Mouse (Mus musculus) cerebellum, adult 9-10 months (tissue): ENCODE results near the gene Maf.
A peak's percentile ranks its signal among the peaks of the same experiment; 100 is the strongest.

Source experiments
- DNase-seq: peaks from one replicate; pipeline ENCODE4 v3.0.0; 2022

The Maf gene

GRCm38 (mm10) chr8:115703056-115703455, 4.5 kb downstream of the Maf start:
- DNase-seq: no peak

DNA sequence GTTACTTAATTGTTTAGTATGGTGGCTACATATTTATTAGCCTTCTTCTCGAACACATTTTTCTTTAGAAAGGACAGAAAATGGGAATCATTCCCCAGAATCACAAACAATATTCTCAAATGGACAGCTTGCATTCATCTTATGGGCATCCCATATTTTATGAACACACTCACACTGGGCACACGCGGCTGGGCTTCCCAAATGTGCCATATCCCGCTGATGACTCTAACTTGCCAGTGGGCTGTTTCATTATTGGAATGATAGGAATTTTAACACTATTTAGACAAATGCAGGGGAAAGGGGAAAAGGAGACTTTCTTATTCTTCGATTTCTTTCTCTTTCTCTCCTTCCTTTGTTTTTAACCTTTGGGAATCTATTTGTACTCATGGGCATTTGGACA, 6.6 kb downstream of the Maf start:
- DNase-seq: no peak

DNA sequence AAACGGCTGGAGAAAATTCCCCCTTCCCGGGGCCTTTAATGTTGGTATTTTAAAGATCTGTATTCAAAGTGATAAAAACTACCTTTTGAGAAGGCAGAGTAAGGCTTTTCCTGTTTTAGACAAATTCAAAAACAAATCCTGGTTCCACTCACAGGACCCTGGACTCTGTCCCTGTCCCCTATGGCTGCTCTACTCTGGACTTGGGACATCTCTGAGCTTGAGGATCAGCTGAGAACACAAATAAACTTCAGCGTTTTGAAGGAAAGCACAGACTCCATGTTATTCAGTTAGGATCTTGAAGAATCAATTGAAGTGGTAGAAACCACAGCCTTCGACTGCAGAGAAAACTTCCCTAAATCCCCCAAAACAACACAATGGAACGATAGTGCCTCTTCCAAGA, 8.4 kb downstream of the Maf start:
- DNase-seq: no peak

DNA sequence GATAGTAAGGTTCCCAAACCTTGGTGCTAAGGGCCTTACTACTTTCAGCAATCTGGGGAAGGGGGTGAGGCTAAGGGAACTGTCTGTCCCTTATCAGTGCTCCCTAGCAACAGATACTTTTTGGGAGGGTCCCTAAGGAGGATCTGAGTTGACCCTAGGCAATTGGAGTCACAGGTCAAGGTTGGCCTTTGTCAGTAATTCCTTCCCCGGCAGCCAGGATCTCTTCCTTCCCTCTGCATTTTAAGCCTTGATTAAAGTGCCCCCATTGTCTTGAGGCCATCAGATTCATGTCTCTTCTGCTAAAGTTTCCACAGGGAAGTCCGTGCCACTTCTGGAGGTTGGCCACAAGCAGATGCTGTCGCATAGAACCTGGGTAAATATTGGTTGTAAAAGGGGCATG, 10.2 kb downstream of the Maf start:
- DNase-seq: no peak

DNA sequence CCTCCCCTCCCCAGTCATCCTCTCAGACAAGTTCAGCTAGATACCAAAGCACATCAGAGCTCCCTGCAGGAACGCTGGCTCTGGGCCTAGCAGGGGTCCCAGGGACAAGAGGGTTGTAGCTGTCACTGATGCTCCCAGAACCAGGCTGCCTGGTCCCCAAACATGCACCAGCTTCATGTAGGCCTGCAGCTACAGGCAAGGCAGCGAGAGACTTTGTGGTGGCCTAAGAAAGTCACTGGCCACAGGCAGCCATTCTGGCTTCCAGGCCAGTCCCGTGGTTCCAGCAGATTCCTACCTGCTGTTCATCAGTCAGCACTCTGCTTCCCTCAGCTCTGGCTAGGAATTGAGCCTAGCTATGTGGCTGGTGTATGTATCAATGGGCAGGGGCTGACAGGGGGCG, 10.9 kb downstream of the Maf start:
- no peak for DNase-seq

DNA sequence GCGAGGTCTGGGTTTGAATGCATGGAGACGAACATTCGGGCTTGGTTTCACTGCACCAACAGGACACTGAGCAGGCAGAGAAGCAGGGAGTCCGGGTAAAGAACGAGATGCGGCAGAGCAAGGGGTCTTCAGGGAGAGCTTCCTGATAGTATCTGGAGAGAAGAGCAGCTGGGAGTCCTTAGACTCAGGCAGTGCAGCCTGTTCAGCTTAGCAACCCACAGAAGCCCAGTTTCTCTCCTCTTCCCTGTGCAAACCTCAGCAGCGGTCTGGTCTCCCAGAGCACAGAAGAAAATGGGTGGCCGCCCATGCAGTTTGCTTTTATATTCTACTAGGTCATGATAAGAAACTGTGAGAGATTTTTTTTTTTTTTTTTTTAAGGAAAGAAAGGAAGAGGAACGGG, 20.2 kb downstream of the Maf start:
- no peak for DNase-seq

DNA sequence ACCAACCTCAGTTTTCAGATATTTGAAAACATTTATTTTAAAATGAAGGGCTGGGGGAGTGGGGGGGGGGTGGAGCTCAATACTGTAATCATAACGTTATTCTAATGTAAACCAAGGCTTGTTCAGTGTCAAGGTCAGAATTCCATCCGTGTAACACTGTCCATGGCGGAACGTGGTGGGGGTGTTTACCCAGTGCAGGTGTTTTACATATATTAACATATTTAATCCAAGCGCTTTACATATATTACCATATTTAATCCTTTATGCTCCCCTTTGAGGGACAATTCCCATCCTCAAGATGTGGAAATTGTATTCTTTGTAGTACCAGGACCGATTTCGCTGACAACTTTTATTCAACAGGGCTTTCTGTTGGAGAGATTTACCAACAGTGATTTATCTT, 24.3 kb downstream of the Maf start:
- DNase-seq: no peak

DNA sequence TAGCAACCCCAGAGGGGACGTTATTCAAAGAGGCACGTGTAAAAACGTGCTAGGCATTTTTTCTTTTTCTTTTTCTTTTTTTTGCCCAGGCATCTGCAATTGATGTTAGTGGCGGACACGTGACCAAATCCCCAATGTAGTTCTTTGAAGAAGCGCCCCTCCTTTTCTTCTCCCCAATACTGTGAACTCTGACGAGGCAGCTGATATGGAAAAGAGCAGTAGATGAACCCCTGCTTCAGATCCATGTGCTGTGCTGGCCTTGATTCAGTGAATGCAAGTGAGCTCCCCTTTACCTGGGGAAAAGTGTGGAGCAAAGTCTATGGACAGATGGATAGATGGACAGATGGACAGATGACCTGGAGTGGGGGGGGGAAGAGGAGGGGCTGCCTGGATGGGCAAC, 28.1 kb downstream of the Maf start:
- no peak for DNase-seq

DNA sequence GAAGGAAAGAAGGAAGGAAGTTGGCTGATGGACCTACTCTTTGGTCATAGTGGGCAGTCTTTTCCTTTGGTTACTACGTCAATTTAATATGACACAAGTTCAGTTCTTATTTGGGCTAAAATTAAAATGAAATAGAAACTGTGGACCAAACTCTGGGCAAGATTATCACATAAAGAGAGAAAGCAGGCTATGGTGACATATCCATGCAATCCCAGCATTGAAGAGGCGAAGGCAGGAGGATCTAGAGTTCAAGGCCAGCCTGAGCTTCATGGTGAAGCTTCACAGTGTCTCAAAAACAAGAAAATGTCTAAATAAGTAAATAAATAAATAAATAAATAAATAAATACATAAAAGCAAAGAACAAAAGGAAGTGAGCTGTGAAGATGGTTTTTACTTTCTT, 42.7 kb downstream of the Maf start:
- no peak for DNase-seq

GRCm38 (mm10) chr8:115650110-115650521, 57.5 kb downstream of the Maf start:
- no peak for DNase-seq

- peak; percentile 70 for DNase-seq
Observed at GRCm38 (mm10) chr8:115645139-115645538, 62.5 kb downstream of the Maf start.

- DNase-seq: no peak
Observed at GRCm38 (mm10) chr8:115641936-115642335, 65.7 kb downstream of the Maf start.

DNA sequence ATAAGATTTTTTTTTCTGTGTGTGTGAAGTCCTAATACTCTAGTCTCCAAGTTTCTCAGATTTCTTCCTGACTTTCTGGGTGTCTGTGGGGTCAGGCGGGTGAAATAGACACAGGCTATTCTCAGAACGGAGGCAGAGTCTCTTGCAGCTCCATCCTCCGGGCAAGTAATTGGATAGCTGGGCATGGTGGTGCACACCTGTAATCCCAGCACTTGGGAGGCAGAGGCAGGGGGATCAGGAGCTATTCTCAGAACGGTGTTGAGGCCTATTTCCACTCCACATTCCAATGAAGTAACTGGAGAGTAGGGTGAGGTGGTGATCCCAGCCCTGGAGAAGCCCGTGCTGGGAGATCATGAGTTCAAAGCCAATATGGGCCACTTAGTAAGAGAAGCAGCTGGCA, 67.6 kb downstream of the Maf start:
- DNase-seq: no peak

- no peak for DNase-seq
Observed at GRCm38 (mm10) chr8:115636751-115637150, 70.8 kb downstream of the Maf start.
